Mouse (Mus musculus) adrenal gland, adult (tissue): Measurements from ENCODE around the gene Pcsk4.

Experiments used
- DNase-seq, 2 experiments: peaks; one replicate each; pipeline ENCODE4 v3.0.0; 2022 to 2023; ENCODE audit warnings: low spot score in 1 of 2; ENCODE audit not compliant: inconsistent age in 2 of 2

Pcsk4 gene

GRCm38 (mm10) chr10:80323261-80324119 lies 5.8 kb downstream of the Pcsk4 start:
- DNase-seq: peak; percentile 89 to 95

DNA sequence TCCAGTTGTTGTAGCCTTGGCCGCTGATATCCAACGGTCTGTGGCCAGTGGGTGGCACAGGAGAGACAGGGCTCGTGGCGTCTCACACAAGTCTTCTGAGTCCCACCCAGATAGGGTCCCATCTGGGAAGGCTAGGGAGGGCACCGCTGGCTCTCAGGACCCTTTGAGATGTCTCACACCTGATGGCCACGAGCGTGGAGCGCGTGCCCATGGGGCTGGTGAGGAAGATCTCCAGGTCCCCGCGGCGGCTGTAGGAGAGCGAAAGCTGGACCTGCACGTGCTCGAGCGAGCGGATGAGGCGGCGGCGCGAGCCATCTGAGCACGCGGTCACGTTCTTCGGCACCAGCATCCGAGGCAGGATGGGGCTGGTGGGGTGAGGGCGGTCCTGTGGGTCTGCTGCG lies 6.5 kb downstream of the Pcsk4 start:
- DNase-seq: peak; percentile 71 to 86

DNA sequence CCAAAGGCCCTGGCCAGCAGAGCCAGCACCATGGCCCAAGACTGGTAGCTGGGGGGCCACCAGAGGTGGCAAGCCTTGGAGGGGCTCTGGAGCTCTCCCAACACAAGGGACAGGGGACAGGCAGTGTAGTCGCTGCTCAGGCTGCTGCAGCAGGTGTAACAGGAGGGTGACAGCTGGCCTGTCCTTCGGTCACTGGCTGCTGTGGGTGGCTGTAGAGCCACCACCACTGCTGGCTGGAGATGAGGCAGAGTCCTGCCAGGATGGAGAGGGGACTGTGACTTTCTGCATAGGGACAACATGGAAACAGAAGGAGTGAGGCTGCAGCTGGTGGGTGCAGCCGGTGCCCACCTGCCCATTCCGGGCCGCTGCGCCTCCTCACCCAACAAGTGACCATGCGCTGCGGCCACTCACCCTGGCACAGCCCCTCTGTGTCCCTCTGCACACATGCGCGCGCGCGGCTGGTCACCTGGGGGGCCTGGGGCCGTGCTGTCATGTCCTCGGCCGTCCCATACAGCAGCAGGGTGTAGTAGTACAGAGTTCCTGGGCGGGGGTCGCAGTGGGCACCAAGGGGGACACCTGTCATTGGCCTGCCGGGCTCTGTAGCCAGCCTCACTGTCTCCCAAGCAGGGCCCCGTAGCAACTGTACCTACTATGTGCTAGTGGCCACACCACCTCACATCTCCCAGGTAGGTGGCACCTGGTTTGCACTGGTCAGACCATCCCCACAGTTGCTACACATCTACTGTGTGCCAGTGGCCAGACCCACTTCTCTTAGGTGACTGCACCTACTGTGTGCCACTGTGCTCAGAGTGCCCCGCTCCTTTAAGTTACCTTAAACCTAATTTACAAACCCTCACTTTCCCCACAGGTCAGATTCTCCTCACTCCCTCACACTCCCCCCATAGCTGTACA lies 7.4 kb downstream of the Pcsk4 start:
- DNase-seq: no peak

GRCm38 (mm10) chr10:80321014-80321669 lies 8.2 kb downstream of the Pcsk4 start:
- peak in 1 of 2 experiments; percentile 45 for DNase-seq

DNA sequence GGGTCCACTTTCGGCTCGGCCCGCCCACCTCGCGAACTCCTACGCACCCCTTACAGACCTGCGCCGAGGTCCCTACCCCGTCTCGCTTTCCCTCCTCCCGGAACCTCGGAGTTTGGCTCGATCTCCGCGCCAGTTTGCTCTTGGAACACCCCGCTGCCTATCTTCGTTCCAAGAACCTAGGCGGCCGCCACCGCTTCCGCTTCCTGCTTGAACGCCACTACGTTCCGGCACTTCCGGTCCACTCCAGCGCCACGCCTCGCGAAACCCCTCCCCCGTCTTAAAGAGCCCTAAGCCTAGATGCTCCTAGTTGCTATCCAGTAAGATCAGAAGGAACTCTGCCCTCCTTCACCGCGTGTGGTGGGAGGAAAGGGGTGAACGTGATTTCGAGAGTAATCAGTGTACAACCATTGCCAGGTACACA lies 8.9 kb downstream of the Pcsk4 start, which contains the start of gene 2310011J03Rik:
TSS of gene 2310011J03Rik (minus strand) at position 198 of the 421 bp plus-strand sequence.
- DNase-seq: peak; percentile 93 to 97

DNA sequence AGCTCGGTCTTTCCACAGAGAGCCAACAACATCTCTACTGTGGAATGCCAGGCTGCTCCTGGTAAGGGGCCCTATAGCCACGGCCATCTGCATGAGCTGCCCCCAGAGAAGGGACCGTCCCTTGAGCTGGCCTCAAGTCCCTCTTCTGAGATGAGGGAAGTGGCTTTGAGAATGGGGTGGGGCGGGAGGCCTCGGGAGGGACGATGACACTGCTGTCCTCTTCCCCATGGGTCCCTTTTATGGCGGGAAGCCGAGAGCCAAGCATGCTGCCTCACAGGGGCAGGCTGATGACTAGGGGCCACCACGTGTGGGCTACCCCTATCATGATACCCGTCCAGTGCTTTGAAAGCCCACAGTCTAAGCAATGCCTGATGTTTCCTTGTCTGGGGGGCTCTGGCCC lies 12.3 kb downstream of the Pcsk4 start:
- no peak for DNase-seq

DNA sequence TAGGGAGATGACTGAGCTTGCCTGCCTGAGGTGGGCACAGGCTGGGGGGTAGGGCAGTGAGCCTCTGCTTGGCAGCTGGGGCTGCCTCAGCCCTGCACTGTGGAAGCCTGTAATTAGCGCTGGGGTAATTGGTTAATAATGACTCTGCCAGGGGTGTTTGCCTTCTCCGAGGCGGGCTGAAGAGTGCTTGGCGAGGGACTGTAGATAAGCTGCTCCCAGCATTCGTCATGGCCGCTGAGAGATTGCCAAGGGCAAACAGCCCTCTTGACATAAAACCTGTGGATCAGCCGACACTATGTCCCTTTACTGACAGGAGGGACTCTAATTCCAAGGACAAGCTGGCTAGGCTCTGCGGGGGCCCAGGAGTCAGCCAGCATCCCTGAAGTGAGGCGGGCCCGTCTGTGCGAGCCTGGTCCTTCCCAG lies 12.9 kb downstream of the Pcsk4 start:
- DNase-seq: peak in 1 of 2 experiments; percentile 61

GRCm38 (mm10) chr10:80315315-80315714 lies 14.0 kb downstream of the Pcsk4 start:
- DNase-seq: no peak

DNA sequence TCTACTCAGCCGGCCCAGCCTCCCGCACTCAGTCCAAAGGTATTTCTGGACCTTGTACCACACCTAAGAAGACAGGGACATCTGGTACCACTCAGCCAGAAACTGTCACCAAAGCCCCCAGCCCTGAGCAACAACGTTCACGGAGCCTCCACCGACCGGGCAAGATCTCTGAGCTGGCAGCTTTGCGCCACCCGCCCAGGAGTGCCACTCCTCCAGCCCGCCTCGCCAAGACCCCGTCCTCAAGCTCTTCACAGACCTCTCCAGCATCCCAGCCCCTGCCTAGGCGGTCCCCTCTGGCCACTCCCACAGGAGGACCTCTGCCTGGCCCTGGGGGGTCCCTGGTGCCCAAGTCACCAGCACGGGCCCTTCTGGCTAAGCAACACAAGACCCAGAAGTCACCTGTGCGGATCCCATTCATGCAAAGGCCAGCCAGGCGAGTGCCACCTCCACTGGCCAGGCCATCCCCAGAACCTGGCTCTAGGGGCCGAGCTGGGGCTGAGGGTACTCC lies 14.8 kb downstream of the Pcsk4 start:
- peak in 1 of 2 experiments; percentile 31 for DNase-seq

DNA sequence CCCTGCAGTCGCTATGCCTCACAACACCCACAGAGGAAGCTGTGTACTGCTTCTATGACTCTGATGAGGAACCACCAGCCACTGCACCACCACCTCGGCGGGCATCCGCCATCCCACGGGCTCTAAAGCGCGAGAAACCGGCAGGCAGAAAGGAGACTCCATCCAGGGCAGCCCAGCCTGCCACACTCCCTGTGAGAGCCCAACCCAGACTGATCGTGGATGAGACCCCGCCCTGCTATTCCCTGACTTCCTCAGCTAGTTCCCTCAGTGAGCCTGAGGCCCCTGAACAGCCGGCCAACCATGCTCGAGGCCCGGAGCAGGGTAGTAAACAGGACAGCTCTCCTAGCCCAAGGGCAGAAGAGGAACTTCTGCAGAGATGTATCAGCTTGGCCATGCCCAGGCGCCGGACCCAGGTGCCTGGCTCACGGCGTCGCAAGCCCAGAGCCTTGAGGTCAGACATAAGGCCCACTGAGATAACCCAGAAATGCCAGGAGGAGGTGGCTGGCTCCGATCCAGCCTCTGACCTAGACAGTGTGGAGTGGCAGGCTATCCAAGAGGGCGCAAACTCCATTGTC lies 15.6 kb downstream of the Pcsk4 start:
- DNase-seq: peak in 1 of 2 experiments; percentile 42

GRCm38 (mm10) chr10:80312586-80313504 lies 16.5 kb downstream of the Pcsk4 start:
- DNase-seq: peak in 1 of 2 experiments; percentile 29

DNA sequence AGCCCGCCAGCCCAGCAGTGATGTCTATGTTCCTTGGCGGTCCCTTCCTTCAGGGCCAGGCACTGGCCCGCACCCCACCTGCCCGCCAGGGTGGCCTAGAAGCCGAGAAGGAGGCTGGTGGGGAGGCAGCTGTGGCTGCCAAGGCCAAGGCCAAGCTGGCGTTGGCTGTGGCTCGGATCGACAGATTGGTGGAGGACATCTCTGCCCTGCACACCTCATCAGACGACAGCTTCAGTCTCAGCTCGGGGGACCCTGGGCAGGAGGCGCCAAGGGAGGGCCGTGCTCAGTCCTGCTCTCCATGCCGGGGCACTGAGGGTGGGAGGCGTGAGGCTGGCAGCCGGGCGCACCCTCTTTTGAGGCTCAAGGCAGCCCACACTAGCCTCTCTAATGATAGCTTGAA lies 17.7 kb downstream of the Pcsk4 start:
- DNase-seq: no peak

DNA sequence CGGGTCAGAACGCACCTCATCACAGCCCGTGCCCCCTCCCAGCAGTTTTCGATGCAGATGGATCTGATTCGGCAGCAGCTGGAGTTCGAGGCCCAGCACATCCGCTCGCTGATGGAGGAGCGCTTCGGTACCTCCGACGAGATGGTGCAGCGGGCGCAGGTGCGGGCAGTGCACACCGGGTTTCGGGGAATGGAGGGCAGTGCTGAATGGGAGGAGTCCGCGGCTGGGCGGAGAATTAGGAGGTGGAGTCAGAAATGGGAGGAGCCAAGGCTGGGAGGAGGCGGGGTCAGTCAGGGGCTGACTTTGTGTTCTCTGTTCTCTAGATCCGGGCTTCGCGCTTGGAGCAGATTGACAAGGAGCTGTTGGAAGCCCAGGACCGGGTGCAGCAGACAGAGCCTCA lies 24.4 kb downstream of the Pcsk4 start:
- no peak for DNase-seq

DNA sequence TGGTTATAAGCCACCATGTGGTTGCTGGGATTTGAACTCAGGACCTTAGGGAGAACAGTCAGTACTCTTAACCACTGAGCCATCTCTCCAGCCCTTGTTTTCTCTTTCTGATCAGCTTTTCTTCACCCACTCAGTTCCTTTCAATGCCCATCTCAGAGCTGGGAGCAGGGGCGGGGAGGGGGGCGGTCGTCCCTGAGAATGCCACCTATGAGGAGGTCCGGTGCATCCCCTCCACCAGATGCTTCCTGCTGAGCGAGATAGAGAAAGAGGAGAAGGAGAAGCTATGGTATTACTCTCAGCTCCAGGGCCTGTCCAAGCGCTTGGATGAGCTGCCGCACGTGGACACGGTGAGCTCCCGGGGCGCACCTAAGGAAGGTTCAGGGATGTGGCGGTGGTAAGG lies 24.8 kb downstream of the Pcsk4 start:
- DNase-seq: no peak

GRCm38 (mm10) chr10:80302471-80302881 lies 26.8 kb downstream of the Pcsk4 start:
- DNase-seq: peak; percentile 73 to 84

- DNase-seq: no peak
These were observed 27.3 kb downstream of the Pcsk4 start for GRCm38 (mm10) chr10:80302082-80302355.

GRCm38 (mm10) chr10:80301256-80302081 lies 27.8 kb downstream of the Pcsk4 start:
- no peak for DNase-seq

- DNase-seq: no peak
These were observed 28.6 kb downstream of the Pcsk4 start for GRCm38 (mm10) chr10:80300672-80301181.

DNA sequence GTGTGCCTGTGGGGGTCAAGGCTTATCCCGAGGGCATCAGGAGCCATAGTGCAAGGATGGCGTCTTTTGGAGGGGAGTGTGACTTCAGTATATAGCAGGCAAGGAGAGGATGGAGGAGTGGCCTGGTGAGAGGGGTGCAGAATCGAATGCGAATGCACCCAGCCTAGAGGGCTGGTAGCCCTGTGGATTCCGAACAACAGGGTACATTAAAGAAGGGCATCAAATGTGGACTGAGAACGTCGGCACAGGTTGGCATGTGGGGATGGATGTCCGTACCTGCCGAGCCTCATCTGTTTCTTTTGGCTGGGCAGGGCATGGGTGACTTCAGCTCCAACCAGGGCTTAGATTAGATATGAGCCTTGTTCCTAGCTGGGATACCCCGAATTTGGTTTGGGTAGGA lies 29.5 kb downstream of the Pcsk4 start:
- DNase-seq: no peak
